Comparison of ENCODE assay signal across 8 mouse cellular contexts in genomic region chr11:115475025-115475757, GRCm38 (mm10). TPM values are rescaled to one million over a fixed set of nuclear protein-coding genes. Genes with fewer than 3 reads are reported as not detected.
DNase-seq lines count a peak whose midpoint lies in the region; ATAC-seq and TF ChIP-seq lines count a peak whose summit lies in the region.

Gene Armc7, plus strand, starts transcription at chr11:115475667.

- H3K9ac ChIP-seq in heart, embryonic 12.5 days: peak within 1 kb of the TSS; percentile 85
- peak within 1 kb of the TSS; percentile 87 for H3K9ac ChIP-seq in kidney, postnatal 0 days (ENCODE audit: low read depth, low read length)
- peak within 1 kb of the TSS; percentile 84 for H3K9ac ChIP-seq in liver, embryonic 11.5 days (ENCODE audit: low read depth, low read length)
- peak within 1 kb of the TSS; percentile 67 for H3K9ac ChIP-seq in stomach, embryonic 14.5 days (replicated peaks; ENCODE audit: low read depth, low read length)

- DNase-seq in B cell, adult 2 months: peak; percentile 91
- peak; percentile 98 for DNase-seq in brain, adult 2 months (ENCODE audit: low read depth, low spot score)
- peak; percentile 98 for DNase-seq in kidney, postnatal 0 days (ENCODE audit: low spot score)
- DNase-seq in liver, embryonic 11.5 days (ENCODE audit: low spot score): peak; percentile 94
- DNase-seq in naive thymus-derived CD4-positive, alpha-beta T cell, adult 2 months (ENCODE audit: low read depth): peak; percentile 92

- TF ChIP-seq CTCF in kidney, postnatal 0 days (IDR thresholded peaks at IDR 0.05; ENCODE audit: low read depth): no peak; the same call in 1 of the 2 replicates

- peaks cover 40% of the 10 kb centered on the region for H3K4me1 ChIP-seq in heart, embryonic 12.5 days (replicated peaks)
- peaks cover 19% of the 10 kb centered on the region; the same call in 1 of the 2 replicates for H3K4me1 ChIP-seq in kidney, postnatal 0 days (replicated peaks; ENCODE audit: insufficient read depth, low read length)
- H3K4me1 ChIP-seq in liver, embryonic 11.5 days (replicated peaks; ENCODE audit: control insufficient read depth, insufficient read depth, low read length): peaks cover 15% of the 10 kb centered on the region
- peaks cover 24% of the 10 kb centered on the region for H3K4me1 ChIP-seq in stomach, embryonic 14.5 days (ENCODE audit: control insufficient read depth, insufficient read depth, low read length)

- no peaks in the 10 kb centered on the region for H3K9me3 ChIP-seq in heart, embryonic 12.5 days (replicated peaks)
- no peaks in the 10 kb centered on the region for H3K9me3 ChIP-seq in kidney, postnatal 0 days (replicated peaks; ENCODE audit: low read length)
- H3K9me3 ChIP-seq in liver, embryonic 11.5 days (ENCODE audit: control insufficient read depth, low read length): no peaks in the 10 kb centered on the region
- H3K9me3 ChIP-seq in stomach, embryonic 14.5 days (ENCODE audit: control insufficient read depth, low read depth, low read length): no peaks in the 10 kb centered on the region

- WGBS in heart, embryonic 12.5 days: under 1% methylated on average over 26 of the region's 26 CpGs
- under 1% methylated on average over 26 of the region's 26 CpGs for WGBS in kidney, postnatal 0 days
- WGBS in liver, embryonic 11.5 days: 1% methylated on average over 26 of the region's 26 CpGs
- under 1% methylated on average over 26 of the region's 26 CpGs for WGBS in stomach, embryonic 14.5 days

- peak within 1 kb of the TSS; percentile 94 for H3K4me3 ChIP-seq in heart, embryonic 12.5 days
- peak within 1 kb of the TSS; percentile 82 for H3K4me3 ChIP-seq in kidney, postnatal 0 days (replicated peaks; ENCODE audit: low read depth, low read length)
- peak within 1 kb of the TSS; percentile 88 for H3K4me3 ChIP-seq in liver, embryonic 11.5 days (ENCODE audit: low read depth, low read length)
- peak within 1 kb of the TSS; percentile 87 for H3K4me3 ChIP-seq in stomach, embryonic 14.5 days (ENCODE audit: low read depth, low read length)

- no peaks in the 10 kb centered on the region for H3K36me3 ChIP-seq in heart, embryonic 12.5 days
- no peaks in the 10 kb centered on the region for H3K36me3 ChIP-seq in kidney, postnatal 0 days (ENCODE audit: insufficient read depth, low read length)
- H3K36me3 ChIP-seq in liver, embryonic 11.5 days (ENCODE audit: control insufficient read depth, insufficient read depth, low read length): no peaks in the 10 kb centered on the region
- H3K36me3 ChIP-seq in stomach, embryonic 14.5 days (ENCODE audit: control insufficient read depth, insufficient read depth, low read length): no peaks in the 10 kb centered on the region

- peak within 1 kb of the TSS; percentile 97 for H3K4me2 ChIP-seq in heart, embryonic 12.5 days
- H3K4me2 ChIP-seq in kidney, postnatal 0 days (ENCODE audit: low read length): peak within 1 kb of the TSS; percentile 98
- peak within 1 kb of the TSS; percentile 75 for H3K4me2 ChIP-seq in liver, embryonic 11.5 days
- H3K4me2 ChIP-seq in stomach, embryonic 14.5 days (replicated peaks; ENCODE audit: low read depth, low read length): peak within 1 kb of the TSS; percentile 72

- H3K27ac ChIP-seq in heart, embryonic 12.5 days (ENCODE audit: poor library complexity, severe bottlenecking): peak within 1 kb of the TSS; percentile 76
- peak within 1 kb of the TSS; percentile 51 for H3K27ac ChIP-seq in kidney, postnatal 0 days
- peak within 1 kb of the TSS; percentile 65 for H3K27ac ChIP-seq in liver, embryonic 11.5 days (ENCODE audit: low read depth, low read length)
- H3K27ac ChIP-seq in stomach, embryonic 14.5 days (ENCODE audit: low read length): peak within 1 kb of the TSS; percentile 68; the same call in 1 of the 2 replicates

- peak; percentile 88 for ATAC-seq in erythroblast, adult 5-6 weeks (replicated peaks; ENCODE audit: low FRiP score, poor library complexity, severe bottlenecking)
- peak; percentile 93 for ATAC-seq in heart, embryonic 12.5 days (ENCODE audit: insufficient number of reproducible peaks, low FRiP score)
- ATAC-seq in kidney, postnatal 0 days (replicated peaks; ENCODE audit: low FRiP score, low read depth): peak; percentile 93
- peak; percentile 95 for ATAC-seq in liver, embryonic 11.5 days (replicated peaks; ENCODE audit: low FRiP score)
- ATAC-seq in stomach, embryonic 14.5 days (ENCODE audit: insufficient number of reproducible peaks, insufficient read depth, low FRiP score, low read depth): peak; percentile 96

- H3K27me3 ChIP-seq in heart, embryonic 12.5 days (replicated peaks): no peaks in the 10 kb centered on the region
- no peaks in the 10 kb centered on the region for H3K27me3 ChIP-seq in kidney, postnatal 0 days (ENCODE audit: insufficient read depth, low read length)
- no peaks in the 10 kb centered on the region for H3K27me3 ChIP-seq in liver, embryonic 11.5 days (replicated peaks; ENCODE audit: control insufficient read depth, insufficient read depth, low read length)
- H3K27me3 ChIP-seq in stomach, embryonic 14.5 days (ENCODE audit: control insufficient read depth, insufficient read depth, low read length): no peaks in the 10 kb centered on the region

RNA-seq across cellular contexts. Expression of gene Armc7, which starts in this region (rescaled TPM):
- 2.5 and 3.8 TPM in 2 replicates for total RNA-seq in erythroblast, adult 5-6 weeks (2015; ENCODE audit: low replicate concordance)
- 1.5 and 5.5 TPM in 2 replicates for total RNA-seq in erythroblast, adult 5-6 weeks (2017; ENCODE audit: low replicate concordance)
- polyA plus RNA-seq in heart, embryonic 12.5 days (2016; fragmentation: Nextera tagmentation; extraction: Ambion mirVana): 5.8 and 6.4 TPM in 2 replicates
- 6.9 and 8.3 TPM in 2 replicates for polyA plus RNA-seq in kidney, postnatal 0 days (2015; fragmentation: Nextera tagmentation; extraction: Ambion mirVana)
- polyA plus RNA-seq in liver, embryonic 11.5 days (2014; fragmentation: Nextera tagmentation; extraction: Ambion mirVana): 5.7 and 6.0 TPM in 2 replicates
- polyA plus RNA-seq in stomach, embryonic 14.5 days (2014; fragmentation: Nextera tagmentation; extraction: Ambion mirVana): 5.7 and 8.0 TPM in 2 replicates

Comparison
In these comparisons a context has a peak if more than half of its experiments do, and no peak if none do; other contexts are left out.
1. Peak in every context shown above with its lines: DNase-seq, ATAC-seq, H3K4me3 ChIP-seq and H3K27ac ChIP-seq.